Mouse (Mus musculus): ENCODE results near the gene Fcrlb. TPM values are rescaled to one million over a fixed set of nuclear protein-coding genes. Genes with fewer than 3 reads are reported as not detected.
"Not testable (repeated sequence)": the region's sequence is repeated elsewhere in the genome, so short reads cannot be mapped to it uniquely, and the experiment has no call there.

Gene Fcrlb
- polyA plus RNA-seq, 1 experiment = not detected

- Histone ChIP-seq H3K27ac (ENCODE audit: insufficient read depth, low read length) (no peak overlapping the region), H3K4me1 (ENCODE audit: control insufficient read depth, insufficient read depth, low read length) (no peaks in the 10 kb centered on the region), H3K4me3 (ENCODE audit: low read depth, low read length) (no peak overlapping the region), H3K9me3 (replicated peaks; ENCODE audit: control insufficient read depth, insufficient read depth, low read length, poor library complexity, severe bottlenecking) (peaks cover 6% of the 10 kb centered on the region), H3K36me3 (ENCODE audit: control insufficient read depth, insufficient read depth, low read length, poor library complexity, severe bottlenecking) (no peaks in the 10 kb centered on the region), H3K9ac (ENCODE audit: low read depth, poor library complexity, severe bottlenecking) (no peak overlapping the region), H3K27me3 (ENCODE audit: control insufficient read depth, insufficient read depth, low read length, poor library complexity, severe bottlenecking) (no peaks in the 10 kb centered on the region)
- TF ChIP-seq EP300 (IDR thresholded peaks at IDR 0.05; ENCODE audit: insufficient read depth, low read depth, low read length) = no peak
Observed at GRCm38 (mm10) chr1:170950772-170951171, 38.0 kb upstream of the Fcrlb start.

- not testable (repeated sequence) for H3K36me3 ChIP-seq (ENCODE audit: control insufficient read depth, insufficient read depth, low read length, poor library complexity, severe bottlenecking); H3K27me3 ChIP-seq (ENCODE audit: control insufficient read depth, insufficient read depth, low read length, poor library complexity, severe bottlenecking); H3K4me3 ChIP-seq (ENCODE audit: low read depth, low read length); H3K27ac ChIP-seq (ENCODE audit: insufficient read depth, low read length); H3K9ac ChIP-seq (ENCODE audit: low read depth, poor library complexity, severe bottlenecking); H3K4me1 ChIP-seq (ENCODE audit: control insufficient read depth, insufficient read depth, low read length)
- peaks cover 26% of the 10 kb centered on the region for H3K9me3 ChIP-seq (replicated peaks; ENCODE audit: control insufficient read depth, insufficient read depth, low read length, poor library complexity, severe bottlenecking)
Observed at GRCm38 (mm10) chr1:170944908-170945307, 32.2 kb upstream of the Fcrlb start.

- H3K27me3 ChIP-seq (ENCODE audit: control insufficient read depth, insufficient read depth, low read length, poor library complexity, severe bottlenecking); H3K4me3 ChIP-seq (ENCODE audit: low read depth, low read length); H3K4me1 ChIP-seq (ENCODE audit: control insufficient read depth, insufficient read depth, low read length); H3K36me3 ChIP-seq (ENCODE audit: control insufficient read depth, insufficient read depth, low read length, poor library complexity, severe bottlenecking); H3K9ac ChIP-seq (ENCODE audit: low read depth, poor library complexity, severe bottlenecking); H3K27ac ChIP-seq (ENCODE audit: insufficient read depth, low read length): not testable (repeated sequence)
- peaks cover 26% of the 10 kb centered on the region for H3K9me3 ChIP-seq (replicated peaks; ENCODE audit: control insufficient read depth, insufficient read depth, low read length, poor library complexity, severe bottlenecking)
Observed at GRCm38 (mm10) chr1:170944151-170944550, 31.4 kb upstream of the Fcrlb start.

GRCm38 (mm10) chr1:170939255-170939654, 26.5 kb upstream of the Fcrlb start:
- Histone ChIP-seq H3K4me3 (ENCODE audit: low read depth, low read length) (no peak overlapping the region), H3K9ac (ENCODE audit: low read depth, poor library complexity, severe bottlenecking) (no peak overlapping the region), H3K4me1 (ENCODE audit: control insufficient read depth, insufficient read depth, low read length) (no peaks in the 10 kb centered on the region), H3K9me3 (replicated peaks; ENCODE audit: control insufficient read depth, insufficient read depth, low read length, poor library complexity, severe bottlenecking) (peaks cover 24% of the 10 kb centered on the region), H3K27me3 (ENCODE audit: control insufficient read depth, insufficient read depth, low read length, poor library complexity, severe bottlenecking) (no peaks in the 10 kb centered on the region), H3K36me3 (ENCODE audit: control insufficient read depth, insufficient read depth, low read length, poor library complexity, severe bottlenecking) (no peaks in the 10 kb centered on the region), H3K27ac (ENCODE audit: insufficient read depth, low read length) (no peak overlapping the region)
- no peak for TF ChIP-seq CTCF (IDR thresholded peaks at IDR 0.05; ENCODE audit: low read depth, low read length)
- TF ChIP-seq EP300 (IDR thresholded peaks at IDR 0.05; ENCODE audit: insufficient read depth, low read depth, low read length) = no peak
- TF ChIP-seq POLR2A (IDR thresholded peaks at IDR 0.05; ENCODE audit: insufficient read depth, low read length) = no peak

- H3K27ac ChIP-seq (ENCODE audit: insufficient read depth, low read length) = no peak overlapping the region
- no peaks in the 10 kb centered on the region for H3K4me1 ChIP-seq (ENCODE audit: control insufficient read depth, insufficient read depth, low read length)
- TF ChIP-seq POLR2A (IDR thresholded peaks at IDR 0.05; ENCODE audit: insufficient read depth, low read length) = no peak
- TF ChIP-seq EP300 (IDR thresholded peaks at IDR 0.05; ENCODE audit: insufficient read depth, low read depth, low read length) = no peak
- TF ChIP-seq CTCF (IDR thresholded peaks at IDR 0.05; ENCODE audit: low read depth, low read length) = no peak
- 0 out of 2 replicates have a peak, but pooled peaks cover 4% of the 10 kb centered on the region for H3K9me3 ChIP-seq (replicated peaks; ENCODE audit: control insufficient read depth, insufficient read depth, low read length, poor library complexity, severe bottlenecking)
- H3K27me3 ChIP-seq (ENCODE audit: control insufficient read depth, insufficient read depth, low read length, poor library complexity, severe bottlenecking) = no peaks in the 10 kb centered on the region
- no peak overlapping the region for H3K9ac ChIP-seq (ENCODE audit: low read depth, poor library complexity, severe bottlenecking)
- H3K36me3 ChIP-seq (ENCODE audit: control insufficient read depth, insufficient read depth, low read length, poor library complexity, severe bottlenecking) = no peaks in the 10 kb centered on the region
- no peak overlapping the region for H3K4me3 ChIP-seq (ENCODE audit: low read depth, low read length)
Observed at GRCm38 (mm10) chr1:170934383-170934782, 21.6 kb upstream of the Fcrlb start.

GRCm38 (mm10) chr1:170933940-170934339, 21.2 kb upstream of the Fcrlb start:
- Histone ChIP-seq H3K9ac (ENCODE audit: low read depth, poor library complexity, severe bottlenecking) (no peak overlapping the region), H3K4me3 (ENCODE audit: low read depth, low read length) (no peak overlapping the region), H3K9me3 (replicated peaks; ENCODE audit: control insufficient read depth, insufficient read depth, low read length, poor library complexity, severe bottlenecking) (0 out of 2 replicates have a peak, but pooled peaks cover 4% of the 10 kb centered on the region), H3K27me3 (ENCODE audit: control insufficient read depth, insufficient read depth, low read length, poor library complexity, severe bottlenecking) (no peaks in the 10 kb centered on the region), H3K27ac (ENCODE audit: insufficient read depth, low read length) (no peak overlapping the region), H3K4me1 (ENCODE audit: control insufficient read depth, insufficient read depth, low read length) (no peaks in the 10 kb centered on the region), H3K36me3 (ENCODE audit: control insufficient read depth, insufficient read depth, low read length, poor library complexity, severe bottlenecking) (no peaks in the 10 kb centered on the region)
- TF ChIP-seq POLR2A (IDR thresholded peaks at IDR 0.05; ENCODE audit: insufficient read depth, low read length) = no peak
- TF ChIP-seq CTCF (IDR thresholded peaks at IDR 0.05; ENCODE audit: low read depth, low read length) = no peak
- TF ChIP-seq EP300 (IDR thresholded peaks at IDR 0.05; ENCODE audit: insufficient read depth, low read depth, low read length) = no peak
